Mouse (Mus musculus): ENCODE data around the gene 2410004P03Rik. TPM values are rescaled to one million over a fixed set of nuclear protein-coding genes. Genes with fewer than 3 reads are reported as not detected.

Gene 2410004P03Rik
- polyA plus RNA-seq, 1 experiment from 2014 or later: 0.29 TPM

DNA sequence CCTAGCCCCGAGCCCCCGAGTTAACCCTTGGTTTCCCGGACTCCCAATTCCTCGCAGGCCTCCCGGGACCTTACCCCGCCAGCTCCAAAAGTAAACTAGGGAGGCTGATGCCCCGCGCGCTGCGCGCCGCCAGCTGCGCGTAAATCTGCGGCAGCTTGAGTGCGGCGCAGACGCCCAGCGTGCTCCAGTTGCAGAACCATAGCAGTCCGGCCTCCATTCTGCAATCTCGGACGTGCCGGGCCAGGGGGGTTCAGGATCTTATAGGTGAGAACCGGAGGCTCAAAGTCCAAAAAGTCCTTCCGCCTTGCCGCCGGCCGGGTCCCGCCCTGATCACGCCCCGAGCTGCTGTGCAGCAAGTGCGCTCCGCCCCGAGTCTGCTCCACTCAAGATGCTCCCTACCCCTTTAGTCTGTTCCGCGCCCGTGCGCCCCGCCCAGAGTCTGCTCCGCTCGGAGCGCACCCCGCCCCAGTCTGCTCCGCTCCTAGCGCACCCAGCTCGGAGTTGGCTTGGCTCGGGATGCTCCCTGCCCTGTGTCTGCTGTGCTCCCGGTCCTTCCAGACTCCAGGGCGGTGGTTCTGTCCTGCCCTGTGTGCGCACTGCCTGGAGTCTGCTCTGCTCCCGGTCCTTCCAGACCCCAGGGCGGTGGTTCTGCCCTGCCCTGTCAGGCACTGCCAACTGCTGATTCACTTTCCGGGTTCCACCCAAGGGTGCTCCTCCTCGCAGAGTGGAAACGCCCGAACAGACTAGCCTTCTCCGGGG, 11.6 kb downstream of the 2410004P03Rik start, which contains the start of gene Pqlc3:
TSS of gene Pqlc3 (minus strand) at position 670 of the 759 bp plus-strand sequence.
- no peaks in the 10 kb centered on the region for H3K4me1 ChIP-seq (replicated peaks; ENCODE audit: control insufficient read depth, insufficient read depth)
- TF ChIP-seq EP300 (optimal IDR thresholded peaks at IDR 0.05) (peak; percentile 63), CTCF (IDR thresholded peaks at IDR 0.05; ENCODE audit: low read depth) (no peak; the same call in 1 of the 2 replicates)
- no peaks in the 10 kb centered on the region for H3K9me3 ChIP-seq (ENCODE audit: control insufficient read depth, low read length)
- H3K9ac ChIP-seq (ENCODE audit: low read length): peak within 1 kb of the TSS; percentile 66
- H3K27ac ChIP-seq (replicated peaks): peak within 1 kb of the TSS; percentile 80
- 1% methylated on average over 57 of the region's 57 CpGs for WGBS
- H3K27me3 ChIP-seq (ENCODE audit: control insufficient read depth, insufficient read depth, low read length): no peaks in the 10 kb centered on the region
- ATAC-seq (ENCODE audit: low FRiP score, low TSS enrichment) (peak; percentile 96), DNase-seq (ENCODE audit: low spot score) (peak; percentile 94)
- H3K4me2 ChIP-seq (replicated peaks; ENCODE audit: low read depth): peak within 1 kb of the TSS; percentile 87
- H3K36me3 ChIP-seq (ENCODE audit: control insufficient read depth, insufficient read depth, low read length): no peaks in the 10 kb centered on the region; the same call in 1 of the 2 replicates
- H3K4me3 ChIP-seq (ENCODE audit: low read depth, low read length): peak within 1 kb of the TSS; percentile 55

DNA sequence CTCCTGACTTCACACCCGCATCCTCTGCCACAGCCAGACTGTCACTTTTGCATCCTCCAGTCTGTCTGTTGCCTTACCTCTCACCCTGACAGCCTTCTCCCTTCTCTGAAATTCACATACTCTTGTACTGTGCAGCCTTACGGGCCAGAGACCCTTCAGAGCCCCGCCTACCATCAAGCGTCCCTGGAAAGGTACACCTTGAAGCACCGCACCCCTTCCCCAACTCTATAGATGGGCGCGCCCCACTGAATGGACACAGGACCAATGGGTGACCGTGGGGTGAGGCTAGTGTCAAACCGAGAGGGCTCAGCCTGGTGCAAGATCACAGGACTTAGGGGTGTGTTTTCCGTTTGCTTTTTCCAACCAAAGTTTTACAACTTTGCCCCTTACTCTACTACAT, 12.4 kb downstream of the 2410004P03Rik start:
- 4% methylated on average over 10 of the region's 10 CpGs for WGBS
- ATAC-seq (ENCODE audit: low FRiP score, low TSS enrichment) (no peak), DNase-seq (ENCODE audit: low spot score) (no peak)
- H3K4me3 ChIP-seq (ENCODE audit: low read depth, low read length): peak overlapping the region; percentile 55
- no peaks in the 10 kb centered on the region for H3K27me3 ChIP-seq (ENCODE audit: control insufficient read depth, insufficient read depth, low read length)
- no peak overlapping the region for H3K27ac ChIP-seq (replicated peaks)
- H3K4me2 ChIP-seq (replicated peaks; ENCODE audit: low read depth): peak overlapping the region; percentile 87
- H3K4me1 ChIP-seq (replicated peaks; ENCODE audit: control insufficient read depth, insufficient read depth): no peaks in the 10 kb centered on the region
- H3K36me3 ChIP-seq (ENCODE audit: control insufficient read depth, insufficient read depth, low read length): no peaks in the 10 kb centered on the region; the same call in 1 of the 2 replicates
- TF ChIP-seq EP300 (optimal IDR thresholded peaks at IDR 0.05): no peak
- no peak for TF ChIP-seq CTCF (IDR thresholded peaks at IDR 0.05; ENCODE audit: low read depth)
- H3K9me3 ChIP-seq (ENCODE audit: control insufficient read depth, low read length): no peaks in the 10 kb centered on the region
- peak overlapping the region; percentile 66; the same call in 1 of the 2 replicates for H3K9ac ChIP-seq (ENCODE audit: low read length)

DNA sequence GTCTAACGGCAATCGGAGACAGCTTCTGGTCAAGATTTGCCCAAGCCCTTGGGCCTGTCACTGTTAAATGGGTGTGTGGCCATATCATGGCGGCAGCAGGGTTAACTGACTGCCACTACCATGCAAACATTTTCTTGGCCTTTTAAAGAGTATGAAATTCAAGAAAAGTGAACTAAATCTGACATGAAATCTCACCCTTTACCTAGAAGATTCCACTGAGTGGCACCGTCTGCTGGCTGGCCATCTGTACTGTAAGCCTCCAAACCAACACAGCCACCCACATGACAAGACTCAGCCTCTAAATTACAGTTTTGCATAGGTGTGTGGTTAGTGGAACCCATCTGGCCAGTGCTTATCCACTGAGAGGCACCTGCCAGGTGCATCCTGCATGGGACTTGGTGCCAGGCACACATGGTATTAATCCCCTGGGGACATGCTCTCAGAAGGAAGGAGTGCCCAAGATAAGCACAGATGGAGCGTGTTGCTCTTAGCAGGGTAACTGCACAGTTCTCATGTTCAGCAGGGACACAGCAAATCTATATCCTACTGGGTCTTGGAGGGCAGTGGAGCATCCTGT, 14.6 kb downstream of the 2410004P03Rik start:
- H3K4me3 ChIP-seq (ENCODE audit: low read depth, low read length): no peak overlapping the region
- no peak for DNase-seq (ENCODE audit: low spot score)
- no peak overlapping the region for H3K9ac ChIP-seq (ENCODE audit: low read length)
- no peak overlapping the region for H3K27ac ChIP-seq (replicated peaks)
- H3K9me3 ChIP-seq (ENCODE audit: control insufficient read depth, low read length): no peaks in the 10 kb centered on the region
- no peaks in the 10 kb centered on the region for H3K4me1 ChIP-seq (replicated peaks; ENCODE audit: control insufficient read depth, insufficient read depth)
- ATAC-seq (ENCODE audit: low FRiP score, low TSS enrichment): no peak
- 87% methylated on average over 5 of the region's 5 CpGs for WGBS
- TF ChIP-seq EP300 (optimal IDR thresholded peaks at IDR 0.05) (no peak), CTCF (IDR thresholded peaks at IDR 0.05; ENCODE audit: low read depth) (no peak)
- H3K36me3 ChIP-seq (ENCODE audit: control insufficient read depth, insufficient read depth, low read length): no peaks in the 10 kb centered on the region; the same call in 1 of the 2 replicates
- H3K4me2 ChIP-seq (replicated peaks; ENCODE audit: low read depth): no peak overlapping the region
- H3K27me3 ChIP-seq (ENCODE audit: control insufficient read depth, insufficient read depth, low read length): no peaks in the 10 kb centered on the region

DNA sequence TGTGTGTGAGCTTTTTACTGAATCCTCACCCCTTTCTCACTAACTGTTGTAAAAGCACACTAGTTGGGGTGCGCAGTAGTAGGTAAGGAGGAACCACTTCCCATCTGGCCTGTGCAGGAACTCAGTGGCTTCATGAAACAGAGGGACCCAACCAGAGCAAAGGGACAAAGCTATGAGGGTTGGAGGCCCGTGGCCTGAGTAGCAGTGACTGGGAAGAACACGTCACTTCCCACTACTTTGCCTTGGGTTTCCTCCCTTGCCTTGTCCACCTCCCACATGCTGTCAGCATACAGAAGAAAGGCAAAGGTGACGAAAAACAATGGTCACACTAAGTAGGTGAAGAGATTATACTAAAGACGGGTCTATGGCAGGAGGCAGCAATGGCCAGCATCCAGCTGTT, 15.2 kb downstream of the 2410004P03Rik start:
- Histone ChIP-seq H3K9me3 (ENCODE audit: control insufficient read depth, low read length) (no peaks in the 10 kb centered on the region), H3K4me2 (replicated peaks; ENCODE audit: low read depth) (no peak overlapping the region), H3K4me1 (replicated peaks; ENCODE audit: control insufficient read depth, insufficient read depth) (no peaks in the 10 kb centered on the region), H3K4me3 (ENCODE audit: low read depth, low read length) (no peak overlapping the region), H3K27me3 (ENCODE audit: control insufficient read depth, insufficient read depth, low read length) (no peaks in the 10 kb centered on the region), H3K27ac (replicated peaks) (no peak overlapping the region), H3K36me3 (ENCODE audit: control insufficient read depth, insufficient read depth, low read length) (no peaks in the 10 kb centered on the region; the same call in 1 of the 2 replicates), H3K9ac (ENCODE audit: low read length) (no peak overlapping the region)
- ATAC-seq (ENCODE audit: low FRiP score, low TSS enrichment) (no peak), DNase-seq (ENCODE audit: low spot score) (peak; percentile 11)
- no peak for TF ChIP-seq CTCF (IDR thresholded peaks at IDR 0.05; ENCODE audit: low read depth)
- TF ChIP-seq EP300 (optimal IDR thresholded peaks at IDR 0.05): no peak
- 79% methylated on average over 5 of the region's 5 CpGs for WGBS

DNA sequence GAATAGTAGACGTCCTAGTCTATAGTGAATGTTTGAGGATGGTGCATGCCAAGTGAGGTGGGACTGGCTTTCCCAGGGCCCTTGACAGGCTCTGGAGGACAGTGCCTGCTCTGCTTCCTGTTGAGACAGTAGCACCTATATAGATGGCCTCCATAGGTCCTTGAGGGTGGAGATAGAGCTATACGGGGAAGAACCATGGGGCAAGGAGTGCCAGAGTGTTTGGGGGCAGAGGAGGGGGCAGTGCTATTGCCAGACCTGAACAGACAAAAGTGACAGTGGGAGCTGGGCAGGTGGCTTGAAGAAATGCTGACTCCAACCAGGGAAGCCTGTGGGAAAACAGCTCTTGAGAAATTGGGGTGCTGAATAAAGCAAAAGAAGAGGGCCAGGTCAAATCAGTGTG, 17.2 kb downstream of the 2410004P03Rik start:
- Histone ChIP-seq H3K36me3 (ENCODE audit: control insufficient read depth, insufficient read depth, low read length) (no peaks in the 10 kb centered on the region; the same call in 1 of the 2 replicates), H3K4me3 (ENCODE audit: low read depth, low read length) (no peak overlapping the region), H3K27ac (replicated peaks) (no peak overlapping the region), H3K4me2 (replicated peaks; ENCODE audit: low read depth) (no peak overlapping the region), H3K4me1 (replicated peaks; ENCODE audit: control insufficient read depth, insufficient read depth) (no peaks in the 10 kb centered on the region), H3K9me3 (ENCODE audit: control insufficient read depth, low read length) (no peaks in the 10 kb centered on the region), H3K9ac (ENCODE audit: low read length) (no peak overlapping the region), H3K27me3 (ENCODE audit: control insufficient read depth, insufficient read depth, low read length) (no peaks in the 10 kb centered on the region)
- ATAC-seq (ENCODE audit: low FRiP score, low TSS enrichment): no peak
- 71% methylated on average over 2 of the region's 2 CpGs for WGBS
- DNase-seq (ENCODE audit: low spot score): no peak
- TF ChIP-seq EP300 (optimal IDR thresholded peaks at IDR 0.05): no peak
- no peak for TF ChIP-seq CTCF (IDR thresholded peaks at IDR 0.05; ENCODE audit: low read depth)

DNA sequence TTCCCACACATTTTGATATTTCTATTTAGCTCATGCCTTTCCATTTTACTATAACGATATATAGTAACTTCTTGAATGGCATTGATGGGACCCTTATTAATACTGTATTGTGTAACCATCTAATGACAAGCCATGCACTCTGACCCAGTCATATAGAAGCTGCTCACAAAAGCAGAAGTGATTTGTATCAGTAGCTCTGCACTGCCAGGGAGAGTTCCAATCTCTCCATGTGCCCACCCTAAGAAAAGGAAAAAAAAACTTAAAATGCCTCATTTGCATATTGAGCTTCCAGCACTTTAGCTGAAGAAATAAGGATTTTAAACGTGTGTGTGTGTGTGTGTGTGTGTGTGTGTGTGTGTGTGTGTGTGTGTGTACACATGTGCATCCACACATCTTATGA, 19.2 kb downstream of the 2410004P03Rik start:
- no peak for ATAC-seq (ENCODE audit: low FRiP score, low TSS enrichment)
- no peak for DNase-seq (ENCODE audit: low spot score)
- Histone ChIP-seq H3K4me3 (ENCODE audit: low read depth, low read length) (no peak overlapping the region), H3K36me3 (ENCODE audit: control insufficient read depth, insufficient read depth, low read length) (no peaks in the 10 kb centered on the region; the same call in 1 of the 2 replicates), H3K4me2 (replicated peaks; ENCODE audit: low read depth) (no peak overlapping the region), H3K4me1 (replicated peaks; ENCODE audit: control insufficient read depth, insufficient read depth) (no peaks in the 10 kb centered on the region), H3K27ac (replicated peaks) (no peak overlapping the region), H3K27me3 (ENCODE audit: control insufficient read depth, insufficient read depth, low read length) (no peaks in the 10 kb centered on the region), H3K9ac (ENCODE audit: low read length) (no peak overlapping the region), H3K9me3 (ENCODE audit: control insufficient read depth, low read length) (no peaks in the 10 kb centered on the region)
- WGBS: 82% methylated on average over 2 of the region's 2 CpGs
- no peak for TF ChIP-seq CTCF (IDR thresholded peaks at IDR 0.05; ENCODE audit: low read depth)
- no peak for TF ChIP-seq EP300 (optimal IDR thresholded peaks at IDR 0.05)
